Mouse (Mus musculus) NIH3T3 (cell line): ENCODE data around the gene Nr1h3.
A peak's percentile ranks its signal among the peaks of the same experiment; 100 is the strongest.

Experiments
- DNase-seq: peaks from one replicate; pipeline ENCODE4 v3.0.0-alpha.2; 2012; ENCODE audit warnings: low read depth

The Nr1h3 gene

DNA sequence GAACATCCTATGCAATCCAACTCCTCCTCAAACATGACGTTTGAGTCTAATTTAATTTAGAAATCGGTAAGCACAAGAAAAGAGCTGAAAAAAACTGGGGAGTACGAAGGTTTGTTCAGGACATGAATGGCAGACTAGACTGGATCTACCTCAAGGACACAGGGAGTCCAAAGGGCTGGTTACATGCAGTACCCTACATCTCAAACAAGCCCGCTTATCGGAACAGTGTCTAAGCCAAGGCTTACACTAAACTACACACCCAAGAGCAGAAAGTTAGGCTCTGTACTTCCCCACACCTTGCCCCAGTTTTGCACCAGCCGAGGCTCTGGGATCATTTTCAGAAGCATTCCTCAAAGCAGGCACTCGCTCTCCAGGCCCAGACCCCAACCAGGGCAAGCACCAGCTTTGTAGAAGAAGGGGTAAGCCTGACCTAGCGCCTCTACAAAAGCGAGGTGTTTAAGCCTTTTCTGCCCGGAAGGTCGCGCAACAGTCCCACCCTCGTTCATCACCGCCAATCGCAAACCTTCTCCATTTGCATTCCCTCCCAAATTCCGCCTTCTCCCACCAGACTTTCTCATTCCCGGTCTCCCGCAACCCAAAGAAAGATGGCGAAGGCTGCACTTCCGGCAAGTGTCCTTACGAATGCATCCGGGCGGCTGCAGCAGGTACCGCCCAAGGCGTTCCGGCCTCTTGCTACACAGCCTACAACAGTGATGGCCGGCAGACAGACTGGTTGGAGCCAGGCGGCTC is at the start of gene Nr1h3, which contains the start of gene Acp2:
Gene Nr1h3, minus strand, starts transcription at position 613 of the 750 bp plus-strand sequence.
Gene Acp2, plus strand, starts transcription at position 664 of the 750 bp plus-strand sequence.
- peak; percentile 97 for DNase-seq

DNA sequence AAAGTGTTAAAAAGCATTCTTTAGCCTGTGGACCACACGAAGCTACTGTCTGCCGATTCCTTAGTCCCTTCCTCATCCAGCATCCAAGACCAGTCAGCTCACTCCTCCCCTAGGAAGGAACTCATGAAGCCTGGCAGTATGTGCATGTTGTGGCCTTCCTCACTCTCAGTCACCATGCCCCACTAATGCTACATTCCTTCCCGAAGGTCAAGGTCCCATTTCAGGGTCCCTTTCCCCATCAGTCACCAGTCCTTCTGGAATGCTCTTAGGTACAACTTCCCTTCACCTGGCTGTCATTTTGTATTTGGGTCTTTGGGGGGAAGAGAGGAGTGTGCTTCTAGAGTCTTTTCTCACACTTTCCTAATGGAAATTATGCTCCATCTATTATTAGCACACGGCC is 49.4 kb upstream of the Nr1h3 start:
- no peak for DNase-seq

DNA sequence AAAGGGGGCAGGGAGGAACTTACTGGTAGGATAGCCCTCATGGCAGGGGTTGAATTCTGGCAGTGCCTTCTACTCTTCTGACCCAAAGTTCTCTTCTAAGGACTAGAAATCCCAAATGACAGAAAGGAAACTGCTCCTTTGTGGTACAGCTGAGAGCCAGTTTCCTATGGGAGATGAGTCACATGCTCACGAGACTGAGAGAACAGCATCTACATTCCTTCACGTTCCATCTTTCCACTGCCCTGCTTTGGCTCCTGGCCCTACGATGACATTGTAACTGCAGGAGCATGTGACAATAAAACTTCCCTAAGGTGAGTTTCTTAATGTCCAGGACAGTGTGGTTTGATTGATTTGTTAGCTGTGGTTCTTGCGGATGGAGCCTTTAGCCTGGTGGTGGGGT is 45.7 kb upstream of the Nr1h3 start:
- peak; percentile 57 for DNase-seq

GRCm38 (mm10) chr2:91244557-91245228 is 42.1 kb upstream of the Nr1h3 start:
- no peak for DNase-seq

GRCm38 (mm10) chr2:91243416-91243815 is 40.8 kb upstream of the Nr1h3 start:
- DNase-seq, result peak; percentile 58

DNA sequence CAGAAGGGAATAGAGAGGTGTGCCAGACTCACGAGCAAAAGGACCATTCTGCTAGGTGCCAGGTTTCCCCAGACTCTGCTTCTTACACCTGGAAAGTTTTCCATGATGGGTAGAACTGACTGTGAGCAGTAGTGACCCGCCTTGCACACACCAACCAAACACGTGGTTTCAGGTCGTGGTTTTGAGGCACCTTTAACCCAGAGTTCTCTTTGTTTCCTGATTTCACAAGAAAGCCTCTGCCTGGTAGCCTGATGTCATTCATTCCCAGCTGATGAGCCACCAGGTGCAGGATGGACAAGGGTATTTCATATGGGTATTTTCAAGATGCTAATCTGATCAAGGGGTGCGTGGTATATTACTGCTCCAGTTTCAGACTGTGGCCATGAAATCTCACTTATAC is 39.9 kb upstream of the Nr1h3 start:
- DNase-seq, result no peak

- DNase-seq, result peak; percentile 69
Measured at GRCm38 (mm10) chr2:91237511-91238080, 35.0 kb upstream of the Nr1h3 start.

DNA sequence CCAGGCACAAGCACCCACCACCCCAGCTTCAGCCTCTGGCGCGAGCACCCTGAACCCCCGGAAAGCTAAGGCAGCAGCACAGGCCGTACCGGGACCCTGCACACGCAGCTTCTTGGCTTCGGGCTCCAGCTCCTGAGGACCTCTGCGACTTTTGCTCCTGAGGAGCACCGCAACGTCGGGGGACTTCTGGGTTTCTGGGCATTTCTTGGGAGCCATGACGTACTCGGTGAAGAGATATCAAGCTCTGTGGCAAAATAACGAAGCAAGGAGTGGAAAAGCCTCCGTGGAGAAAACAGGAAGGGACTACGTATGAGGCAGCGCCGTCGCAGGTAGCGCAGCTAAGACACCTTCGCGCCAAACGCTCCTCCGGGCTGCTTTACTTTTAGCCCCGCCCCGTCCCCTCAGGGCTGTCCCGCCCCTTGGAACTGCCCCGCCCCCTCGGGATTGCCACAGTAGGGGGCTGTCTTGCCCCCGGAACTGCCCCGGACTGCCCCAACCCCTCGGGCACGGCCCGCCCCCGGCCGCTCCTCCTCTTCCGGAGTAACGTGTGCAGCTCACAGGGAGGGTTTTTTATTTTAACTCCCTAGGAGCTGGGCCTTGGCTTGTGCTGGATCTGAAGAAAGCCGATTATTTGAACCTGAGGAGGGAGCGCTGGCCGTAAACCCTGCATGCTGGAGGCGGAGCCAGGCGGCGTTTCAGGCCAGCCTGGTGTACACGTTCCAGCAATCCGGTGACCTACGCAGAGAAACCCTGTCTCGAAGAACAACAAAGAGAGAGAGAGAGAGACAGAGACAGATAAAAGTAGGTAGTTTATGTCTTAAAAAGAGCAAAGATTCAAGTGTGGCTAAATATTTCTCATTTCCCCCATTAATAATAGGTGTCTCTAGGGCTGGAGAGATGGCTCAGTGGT is 34.2 kb upstream of the Nr1h3 start, which contains the start of gene Ddb2:
Gene Ddb2, minus strand, starts transcription at position 382 of the 910 bp plus-strand sequence.
- peak; percentile 98 for DNase-seq

DNA sequence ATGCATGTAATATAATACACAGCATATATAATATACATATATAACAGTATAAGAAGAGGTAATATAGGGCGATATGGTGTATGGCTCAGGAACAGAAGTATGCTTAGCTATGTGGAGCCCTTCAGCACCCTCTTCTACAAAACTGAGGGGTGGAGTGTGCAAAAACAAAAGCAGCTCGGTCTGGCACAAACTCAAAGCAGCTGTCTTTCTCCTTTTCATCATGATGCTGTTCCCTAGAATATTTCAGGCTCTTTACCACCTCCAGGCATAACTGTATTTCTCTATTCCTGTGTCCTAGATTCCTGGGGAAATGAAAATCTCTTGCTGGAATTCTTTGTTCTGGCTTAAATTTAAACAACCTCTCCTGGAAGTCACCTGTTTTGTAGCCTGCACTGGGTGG is 27.1 kb upstream of the Nr1h3 start:
- no peak for DNase-seq

- DNase-seq, result peak; percentile 24
Measured at GRCm38 (mm10) chr2:91223614-91224013, 21.0 kb upstream of the Nr1h3 start.

GRCm38 (mm10) chr2:91220501-91220900 is 17.9 kb upstream of the Nr1h3 start:
- DNase-seq, result no peak

DNA sequence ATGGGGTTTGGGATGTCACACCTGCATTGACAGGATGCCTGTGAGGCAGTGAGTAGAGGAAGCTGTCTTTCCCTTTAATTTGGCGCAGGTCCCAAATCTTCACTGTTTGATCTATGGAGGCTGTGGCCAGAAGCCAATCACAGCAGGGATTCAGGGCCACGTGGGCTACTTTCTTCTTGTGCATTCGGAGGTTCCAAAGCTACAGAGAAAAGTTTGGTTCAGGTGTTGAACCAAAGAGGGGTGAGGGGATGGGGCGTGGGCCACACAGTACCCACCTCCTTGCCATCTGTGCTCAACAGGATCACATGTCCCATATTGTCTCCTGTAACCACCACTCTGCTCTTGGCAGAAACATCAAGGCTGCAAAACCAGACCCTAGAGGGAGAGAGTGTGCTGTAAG is 14.4 kb upstream of the Nr1h3 start:
- DNase-seq, result no peak

- no peak for DNase-seq
Measured at GRCm38 (mm10) chr2:91213311-91213710, 10.7 kb upstream of the Nr1h3 start.

GRCm38 (mm10) chr2:91206254-91206775 is 3.7 kb upstream of the Nr1h3 start:
- DNase-seq, result no peak

- no peak for DNase-seq
Measured at GRCm38 (mm10) chr2:91202972-91203656, 480 bp upstream of the Nr1h3 start.

DNA sequence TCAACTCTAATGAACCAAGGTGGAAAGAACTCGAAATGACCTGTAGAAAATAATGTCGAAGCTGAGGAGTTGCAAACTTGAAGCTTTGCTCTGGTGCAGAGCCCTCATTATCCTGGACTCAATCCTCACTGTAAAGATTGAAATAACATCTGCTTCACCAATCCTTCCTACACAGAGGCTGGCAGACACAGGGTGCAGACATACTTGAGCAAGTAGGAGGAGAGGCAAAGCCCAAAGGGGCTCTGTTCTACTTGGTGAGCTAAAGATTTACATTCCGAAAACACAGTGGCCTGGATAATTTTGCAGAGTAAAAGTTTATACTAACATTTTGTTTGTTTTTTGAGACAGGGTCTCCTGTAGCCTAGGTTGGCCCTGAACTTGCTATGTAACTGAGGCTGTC is 3.7 kb downstream of the Nr1h3 start:
- DNase-seq, result no peak

DNA sequence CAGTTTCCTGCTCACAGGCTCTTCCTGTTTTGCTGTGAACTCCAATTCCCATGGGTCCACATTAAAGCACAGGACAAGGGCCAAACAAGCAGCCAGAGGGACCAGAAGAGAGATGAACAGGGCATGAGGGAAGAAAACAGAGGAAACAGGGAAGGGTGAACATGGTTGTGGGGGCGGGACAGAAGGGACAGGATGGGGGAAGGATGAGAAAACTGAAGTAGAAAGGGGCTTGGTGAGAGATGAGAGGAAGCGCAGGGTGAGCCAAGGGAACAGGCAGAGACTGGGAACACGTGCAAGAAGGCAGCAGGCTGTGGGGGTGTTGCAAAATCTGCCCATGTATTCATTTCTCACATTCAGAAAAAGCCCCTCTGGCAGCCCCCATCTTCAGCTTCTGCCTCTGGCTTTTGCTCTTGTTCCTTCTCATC is 6.0 kb downstream of the Nr1h3 start:
- peak; percentile 12 for DNase-seq

GRCm38 (mm10) chr2:91194624-91195332 is 7.9 kb downstream of the Nr1h3 start:
- DNase-seq, result peak; percentile 65

GRCm38 (mm10) chr2:91190501-91190900 is 12.1 kb downstream of the Nr1h3 start:
- no peak for DNase-seq

- DNase-seq, result peak; percentile 65
Measured at GRCm38 (mm10) chr2:91187431-91187830, 15.2 kb downstream of the Nr1h3 start.
